Mouse (Mus musculus) midbrain, embryonic 16.5 days (tissue): ENCODE results near the gene Amigo3. TPM values are rescaled to one million over a fixed set of nuclear protein-coding genes. Genes with fewer than 3 reads are reported as not detected.

Source experiments
- microRNA-seq: library from miRNA; unstranded; fragments of <30 nt; microRNA quantifications from one replicate; pipeline ENCODE4, GENCODE M21; 2017
- polyA plus RNA-seq: library from polyadenylated mRNA; unstranded; fragments of >200 nt; fragmentation: Nextera tagmentation; extraction: Ambion mirVana; gene quantifications from 2 replicates; pipeline ENCODE4 v1.2.1, GENCODE M21; 2015

The Amigo3 gene
- polyA plus RNA-seq, 1 experiment from 2014 or later, result 2.6 TPM

Small RNA genes within 50 kb of the gene (microRNA-seq; reads per million reads assigned to microRNA genes)
- not detected for gene Gm47303
- gene Mir7088, result not detected

Other genes starting within 250 kb of the Amigo3 start
- gene Rbm6, start 179.9 kb upstream of the Amigo3 start, polyA plus RNA-seq, result 95.5 and 113 TPM in 2 replicates
- 23.3 and 23.4 TPM in 2 replicates for gene Mon1a, start 165.0 kb upstream of the Amigo3 start, polyA plus RNA-seq
- gene Mst1r, start 146.3 kb upstream of the Amigo3 start, polyA plus RNA-seq, result 1.4 and 2.6 TPM in 2 replicates
- gene Actl11, start 124.7 kb upstream of the Amigo3 start, polyA plus RNA-seq, result not detected in 2 replicates
- 90.2 and 121 TPM in 2 replicates for gene Camkv, start 117.5 kb upstream of the Amigo3 start, polyA plus RNA-seq
- gene Traip, start 103.0 kb upstream of the Amigo3 start, polyA plus RNA-seq, result 10.0 and 12.6 TPM in 2 replicates
- gene Uba7, start 77.7 kb upstream of the Amigo3 start, polyA plus RNA-seq, result 3.7 and 4.7 TPM in 2 replicates
- gene Gm20661, start 70.1 kb upstream of the Amigo3 start, polyA plus RNA-seq, result 0.65 and 0.67 TPM in 2 replicates
- 16.7 and 17.6 TPM in 2 replicates for gene Inka1, start 67.3 kb upstream of the Amigo3 start, polyA plus RNA-seq
- gene Cdhr4, start 60.7 kb upstream of the Amigo3 start, polyA plus RNA-seq, result 1.2 and 1.4 TPM in 2 replicates
- 0.83 and 0.97 TPM in 2 replicates for gene Gm20662, start 56.8 kb upstream of the Amigo3 start, polyA plus RNA-seq
- gene Ip6k1, start 50.7 kb upstream of the Amigo3 start, polyA plus RNA-seq, result 115 and 118 TPM in 2 replicates
- gene Gmppb, start 3.9 kb upstream of the Amigo3 start, polyA plus RNA-seq, result 19.8 and 22.8 TPM in 2 replicates
- 0.09 TPM in 1 of 2 replicates, not detected in the other for gene Mst1, start 27.3 kb downstream of the Amigo3 start, polyA plus RNA-seq
- 53.4 and 53.9 TPM in 2 replicates for gene Rnf123, start 30.2 kb downstream of the Amigo3 start, polyA plus RNA-seq
- gene Apeh, start 41.4 kb downstream of the Amigo3 start, polyA plus RNA-seq, result 46.0 and 50.8 TPM in 2 replicates
- gene Bsn, start 137.2 kb downstream of the Amigo3 start, polyA plus RNA-seq, result 8.6 and 10.1 TPM in 2 replicates
- 67.9 and 79.5 TPM in 2 replicates for gene Dag1, start 210.8 kb downstream of the Amigo3 start, polyA plus RNA-seq
- gene Nicn1, start 237.3 kb downstream of the Amigo3 start, polyA plus RNA-seq, result 149 and 163 TPM in 2 replicates
- 30.2 and 33.6 TPM in 2 replicates for gene Amt, start 243.7 kb downstream of the Amigo3 start, polyA plus RNA-seq